Mouse (Mus musculus): ENCODE data around the gene Tanc2. TPM values are rescaled to one million over a fixed set of nuclear protein-coding genes. Genes with fewer than 3 reads are reported as not detected.

The Tanc2 gene
- total and polyA plus RNA-seq, 2 experiments from 2014 or later: 26.8 to 83.4 TPM

DNA sequence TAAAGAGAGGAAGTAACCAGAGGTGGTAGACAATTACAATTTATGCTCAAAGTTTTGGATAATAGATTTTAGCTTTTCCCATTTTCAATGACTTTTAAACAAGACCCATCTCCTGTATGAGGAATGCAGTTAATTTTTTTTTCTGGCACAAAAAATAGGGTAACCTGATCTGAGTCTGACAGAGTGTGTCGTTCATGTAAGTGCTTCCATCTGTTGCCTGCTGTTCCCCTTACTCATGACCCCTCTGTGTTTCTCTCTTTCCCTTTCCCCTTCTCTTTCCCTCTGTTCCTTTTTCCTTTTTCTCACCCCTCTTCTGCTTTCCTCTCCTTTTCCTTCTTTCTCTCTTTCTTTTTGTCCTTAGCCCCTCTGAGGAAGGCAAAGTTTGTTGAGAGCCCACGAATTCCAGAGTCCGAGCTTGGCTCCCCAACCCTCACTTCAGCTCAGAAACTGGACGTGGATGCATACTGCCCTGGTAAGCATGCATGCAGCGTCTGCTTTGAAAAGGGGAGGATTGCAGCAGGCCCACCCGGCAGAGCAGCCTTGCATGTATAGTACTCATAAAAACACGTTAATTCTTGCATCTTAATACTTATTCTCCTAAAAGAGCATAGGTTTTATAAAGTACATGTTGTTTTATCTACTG, 168.9 kb downstream of the Tanc2 start:
- peak overlapping the region; percentile 51 for H3K27ac ChIP-seq
- no peak for TF ChIP-seq CTCF (IDR thresholded peaks at IDR 0.05; ENCODE audit: low read depth)
- no peaks in the 10 kb centered on the region for H3K36me3 ChIP-seq (ENCODE audit: insufficient read depth, low read length)
- H3K27me3 ChIP-seq (ENCODE audit: insufficient read depth, low read length): no peaks in the 10 kb centered on the region
- no peak for ATAC-seq
- peak overlapping the region; percentile 13; the same call in 1 of the 2 replicates for H3K4me2 ChIP-seq (ENCODE audit: low read depth, low read length)
- H3K9ac ChIP-seq (replicated peaks; ENCODE audit: low read length): no peak overlapping the region
- no peak overlapping the region for H3K4me3 ChIP-seq (ENCODE audit: low read length)
- WGBS: 15% methylated on average over 7 of the region's 7 CpGs
- no peaks in the 10 kb centered on the region for H3K4me1 ChIP-seq (ENCODE audit: insufficient read depth, low read length)
- DNase-seq (ENCODE audit: low spot score): no peak
- H3K9me3 ChIP-seq (ENCODE audit: low read length): no peaks in the 10 kb centered on the region

DNA sequence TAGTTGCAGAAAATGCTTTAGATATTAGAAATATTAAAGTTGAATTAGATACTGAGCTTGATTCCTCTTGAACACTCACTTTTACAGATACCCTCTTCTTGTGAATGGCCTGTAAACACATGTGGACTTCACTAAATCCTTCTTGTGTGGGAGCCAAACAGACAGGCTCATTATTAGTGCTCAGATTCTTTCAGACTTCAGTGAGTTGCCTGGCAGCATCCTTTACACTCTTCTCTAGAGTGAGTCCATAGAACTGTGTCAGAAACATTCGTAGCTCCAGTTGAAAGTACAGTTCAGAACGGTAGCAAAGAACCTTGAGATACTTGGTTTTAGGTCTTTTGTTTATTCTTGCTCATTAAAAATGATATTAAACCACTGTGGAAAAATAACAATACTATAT, 169.6 kb downstream of the Tanc2 start:
- Histone ChIP-seq H3K4me2 (ENCODE audit: low read depth, low read length) (no peak overlapping the region), H3K4me1 (ENCODE audit: insufficient read depth, low read length) (no peaks in the 10 kb centered on the region), H3K9me3 (ENCODE audit: low read length) (no peaks in the 10 kb centered on the region), H3K36me3 (ENCODE audit: insufficient read depth, low read length) (no peaks in the 10 kb centered on the region), H3K27me3 (ENCODE audit: insufficient read depth, low read length) (no peaks in the 10 kb centered on the region), H3K27ac (0 out of 2 replicates have a peak overlapping the region, but pooled peaks have one; percentile 38), H3K9ac (replicated peaks; ENCODE audit: low read length) (no peak overlapping the region), H3K4me3 (ENCODE audit: low read length) (no peak overlapping the region)
- DNase-seq (ENCODE audit: low spot score) (peak; percentile 75), ATAC-seq (peak; percentile 81; the same call in 1 of the 2 replicates)
- no peak for TF ChIP-seq CTCF (IDR thresholded peaks at IDR 0.05; ENCODE audit: low read depth)
- WGBS: 12% methylated on average over 2 of the region's 2 CpGs

DNA sequence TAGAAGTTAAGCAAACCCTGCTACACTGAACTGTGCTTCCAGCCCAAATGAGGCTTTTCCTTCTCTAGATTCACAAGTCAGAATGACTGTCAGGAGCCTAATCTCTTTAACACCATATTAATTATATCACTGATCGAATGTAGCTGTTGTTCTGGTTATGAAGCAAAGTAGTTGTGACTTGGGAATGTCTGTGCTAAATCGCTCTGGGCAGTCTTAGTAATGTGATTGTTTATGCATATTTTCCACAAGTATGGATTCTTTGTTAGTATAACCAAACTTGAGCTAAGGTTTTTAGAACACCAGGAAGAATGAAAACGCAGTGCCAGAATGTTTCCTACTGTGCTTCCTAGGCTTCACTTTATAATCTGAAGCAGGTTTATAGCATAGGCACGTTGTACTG, 170.6 kb downstream of the Tanc2 start:
- DNase-seq (ENCODE audit: low spot score) (no peak), ATAC-seq (no peak)
- H3K9me3 ChIP-seq (ENCODE audit: low read length): no peaks in the 10 kb centered on the region
- H3K27ac ChIP-seq: 0 out of 2 replicates have a peak overlapping the region, but pooled peaks have one; percentile 15
- no peak overlapping the region for H3K4me2 ChIP-seq (ENCODE audit: low read depth, low read length)
- no peak overlapping the region for H3K4me3 ChIP-seq (ENCODE audit: low read length)
- no peaks in the 10 kb centered on the region for H3K4me1 ChIP-seq (ENCODE audit: insufficient read depth, low read length)
- no peaks in the 10 kb centered on the region for H3K36me3 ChIP-seq (ENCODE audit: insufficient read depth, low read length)
- H3K9ac ChIP-seq (replicated peaks; ENCODE audit: low read length): no peak overlapping the region
- no peaks in the 10 kb centered on the region for H3K27me3 ChIP-seq (ENCODE audit: insufficient read depth, low read length)
- 14% methylated on average over 4 of the region's 4 CpGs for WGBS
- TF ChIP-seq CTCF (IDR thresholded peaks at IDR 0.05; ENCODE audit: low read depth): no peak

DNA sequence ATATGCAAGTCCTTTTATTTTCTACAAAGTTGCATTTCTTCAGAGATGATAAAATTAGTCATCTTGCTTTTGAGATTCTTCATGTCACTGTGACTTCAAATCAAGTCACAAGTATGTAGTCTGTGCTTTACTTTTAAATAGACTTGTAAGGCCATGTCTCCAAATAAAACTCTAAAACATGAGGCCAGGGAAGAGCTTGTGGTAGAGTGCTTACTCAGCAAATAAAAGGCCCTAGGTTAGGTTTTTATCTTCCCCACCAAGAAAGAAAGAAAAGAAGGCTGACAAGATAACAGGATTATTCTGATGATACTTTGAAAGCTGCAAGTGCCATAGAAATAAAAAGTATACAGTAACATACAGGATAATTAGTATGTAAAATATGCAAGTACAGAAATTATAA, 188.0 kb downstream of the Tanc2 start:
- H3K9me3 ChIP-seq (ENCODE audit: low read length): no peaks in the 10 kb centered on the region
- DNase-seq (ENCODE audit: low spot score): no peak
- H3K27me3 ChIP-seq (ENCODE audit: insufficient read depth, low read length): no peaks in the 10 kb centered on the region
- H3K4me3 ChIP-seq (ENCODE audit: low read length): no peak overlapping the region
- no peak for ATAC-seq
- no peaks in the 10 kb centered on the region for H3K4me1 ChIP-seq (ENCODE audit: insufficient read depth, low read length)
- H3K36me3 ChIP-seq (ENCODE audit: insufficient read depth, low read length): peaks cover 5% of the 10 kb centered on the region; the same call in 1 of the 2 replicates
- H3K9ac ChIP-seq (replicated peaks; ENCODE audit: low read length): no peak overlapping the region
- no peak overlapping the region for H3K4me2 ChIP-seq (ENCODE audit: low read depth, low read length)
- H3K27ac ChIP-seq: no peak overlapping the region
- no peak for TF ChIP-seq CTCF (IDR thresholded peaks at IDR 0.05; ENCODE audit: low read depth)

DNA sequence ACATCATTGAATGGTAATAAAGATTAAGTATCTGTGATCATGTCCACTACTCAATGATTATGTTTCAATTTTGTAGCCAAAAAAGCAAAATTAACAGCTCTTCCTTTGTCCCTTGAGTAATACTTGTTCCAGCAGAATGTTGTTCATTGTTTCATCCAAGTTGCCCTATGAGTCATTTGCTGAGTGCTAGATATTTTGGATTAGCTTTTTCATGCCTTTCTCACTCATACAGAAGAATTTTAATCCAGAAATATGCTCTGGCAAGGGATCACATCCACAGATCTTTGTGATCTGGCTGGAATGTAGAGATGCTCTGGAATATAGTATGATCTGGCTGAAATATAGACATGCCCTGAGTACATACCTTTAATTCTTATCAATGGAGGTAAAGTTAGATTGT, 202.7 kb downstream of the Tanc2 start:
- Histone ChIP-seq H3K4me1 (ENCODE audit: insufficient read depth, low read length) (no peaks in the 10 kb centered on the region), H3K4me3 (ENCODE audit: low read length) (no peak overlapping the region), H3K9ac (replicated peaks; ENCODE audit: low read length) (no peak overlapping the region), H3K36me3 (ENCODE audit: insufficient read depth, low read length) (no peaks in the 10 kb centered on the region), H3K27ac (no peak overlapping the region), H3K9me3 (ENCODE audit: low read length) (no peaks in the 10 kb centered on the region), H3K27me3 (ENCODE audit: insufficient read depth, low read length) (no peaks in the 10 kb centered on the region), H3K4me2 (ENCODE audit: low read depth, low read length) (no peak overlapping the region)
- DNase-seq (ENCODE audit: low spot score) (no peak), ATAC-seq (no peak)
- no peak for TF ChIP-seq CTCF (IDR thresholded peaks at IDR 0.05; ENCODE audit: low read depth)

DNA sequence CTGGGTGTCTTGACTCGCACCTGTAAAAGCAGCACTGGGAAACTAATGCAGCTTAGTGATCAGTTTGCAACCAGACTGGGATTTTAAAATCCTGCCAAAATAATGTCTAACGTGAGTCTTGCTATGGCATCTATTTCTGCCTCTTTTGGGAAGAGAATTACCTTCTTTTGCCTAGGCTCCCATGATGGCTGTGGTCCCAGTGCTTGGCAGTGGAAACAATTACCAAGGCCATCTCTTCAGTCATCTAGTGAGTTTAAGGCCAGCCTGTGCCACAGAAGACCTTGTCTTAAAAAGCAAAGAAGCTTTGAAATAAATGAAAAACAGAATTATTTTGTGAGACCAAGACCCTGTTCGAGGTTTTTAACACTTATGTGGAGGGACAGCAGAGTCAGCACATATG, 213.9 kb downstream of the Tanc2 start:
- no peak overlapping the region for H3K27ac ChIP-seq
- H3K4me2 ChIP-seq (ENCODE audit: low read depth, low read length): no peak overlapping the region
- 0 out of 2 replicates have a peak, but pooled peaks cover 2% of the 10 kb centered on the region for H3K4me1 ChIP-seq (ENCODE audit: insufficient read depth, low read length)
- no peak for TF ChIP-seq CTCF (IDR thresholded peaks at IDR 0.05; ENCODE audit: low read depth)
- H3K9me3 ChIP-seq (ENCODE audit: low read length): no peaks in the 10 kb centered on the region
- no peak for DNase-seq (ENCODE audit: low spot score)
- ATAC-seq: no peak
- no peaks in the 10 kb centered on the region for H3K36me3 ChIP-seq (ENCODE audit: insufficient read depth, low read length)
- H3K4me3 ChIP-seq (ENCODE audit: low read length): no peak overlapping the region
- H3K9ac ChIP-seq (replicated peaks; ENCODE audit: low read length): no peak overlapping the region
- 67% methylated on average over 3 of the region's 3 CpGs for WGBS
- no peaks in the 10 kb centered on the region for H3K27me3 ChIP-seq (ENCODE audit: insufficient read depth, low read length)

DNA sequence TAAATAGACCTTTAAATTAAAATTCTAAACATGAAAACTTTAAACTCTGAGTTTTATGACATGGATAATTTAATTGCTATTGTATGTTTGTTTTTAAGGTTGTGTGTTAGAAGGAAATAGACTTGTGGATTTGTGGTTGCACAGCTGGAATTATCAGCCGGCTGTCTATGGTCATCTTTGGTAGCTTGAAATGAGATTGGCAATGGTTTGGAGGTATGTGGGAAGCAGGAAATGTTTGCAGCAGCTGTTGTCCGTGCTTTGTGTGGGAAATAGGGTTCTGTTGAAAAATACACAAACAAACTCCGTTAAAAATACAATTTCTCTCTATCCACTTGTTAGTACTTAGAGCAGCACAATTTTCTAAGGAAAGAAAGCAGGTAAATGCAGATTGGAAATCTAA, 215.0 kb downstream of the Tanc2 start:
- WGBS: 57% methylated on average over 3 of the region's 3 CpGs
- no peaks in the 10 kb centered on the region for H3K27me3 ChIP-seq (ENCODE audit: insufficient read depth, low read length)
- H3K27ac ChIP-seq: no peak overlapping the region
- ATAC-seq: no peak
- no peak overlapping the region for H3K4me3 ChIP-seq (ENCODE audit: low read length)
- DNase-seq (ENCODE audit: low spot score): no peak
- H3K9ac ChIP-seq (replicated peaks; ENCODE audit: low read length): no peak overlapping the region
- no peaks in the 10 kb centered on the region for H3K36me3 ChIP-seq (ENCODE audit: insufficient read depth, low read length)
- no peak for TF ChIP-seq CTCF (IDR thresholded peaks at IDR 0.05; ENCODE audit: low read depth)
- H3K4me1 ChIP-seq (ENCODE audit: insufficient read depth, low read length): 0 out of 2 replicates have a peak, but pooled peaks cover 2% of the 10 kb centered on the region
- H3K4me2 ChIP-seq (ENCODE audit: low read depth, low read length): no peak overlapping the region
- H3K9me3 ChIP-seq (ENCODE audit: low read length): no peaks in the 10 kb centered on the region
